Mouse (Mus musculus): ENCODE measurements around the gene Rabgef1.

The Rabgef1 gene

DNA sequence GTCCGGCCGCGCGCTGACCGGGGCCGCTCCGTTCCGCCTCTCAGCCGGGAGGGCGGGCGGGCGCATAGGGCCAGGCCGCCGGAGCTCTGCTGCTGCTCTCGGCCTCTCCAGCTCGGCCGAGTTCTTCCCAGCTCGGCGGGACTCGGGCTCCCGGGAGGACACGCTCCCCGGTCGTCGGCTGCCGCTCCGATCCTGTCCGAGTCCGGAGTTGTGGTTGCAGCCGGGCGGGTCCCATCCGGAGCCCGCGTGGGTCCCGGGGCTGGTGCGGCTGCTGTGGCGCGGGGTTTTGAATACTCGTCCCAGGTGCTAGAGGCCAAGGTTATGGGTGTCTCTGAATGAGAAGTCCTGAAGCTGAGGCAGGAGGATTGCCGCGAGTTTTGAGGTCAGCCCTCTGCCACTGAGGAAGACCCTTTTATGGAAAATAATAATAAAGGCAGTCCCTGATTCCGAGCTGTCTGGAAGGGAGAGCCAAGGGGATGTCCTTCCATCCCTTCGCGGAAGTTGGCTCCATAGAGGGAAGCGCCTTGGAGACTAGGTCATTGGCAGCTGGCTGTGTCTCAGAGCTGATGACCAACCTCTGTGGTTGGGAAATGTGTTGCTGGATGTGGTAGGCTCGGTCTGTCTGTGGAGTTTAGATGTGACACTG, 481 bp downstream of the Rabgef1 start:
- DNase-seq (ENCODE audit: low read depth, low spot score) = peak; percentile 20

DNA sequence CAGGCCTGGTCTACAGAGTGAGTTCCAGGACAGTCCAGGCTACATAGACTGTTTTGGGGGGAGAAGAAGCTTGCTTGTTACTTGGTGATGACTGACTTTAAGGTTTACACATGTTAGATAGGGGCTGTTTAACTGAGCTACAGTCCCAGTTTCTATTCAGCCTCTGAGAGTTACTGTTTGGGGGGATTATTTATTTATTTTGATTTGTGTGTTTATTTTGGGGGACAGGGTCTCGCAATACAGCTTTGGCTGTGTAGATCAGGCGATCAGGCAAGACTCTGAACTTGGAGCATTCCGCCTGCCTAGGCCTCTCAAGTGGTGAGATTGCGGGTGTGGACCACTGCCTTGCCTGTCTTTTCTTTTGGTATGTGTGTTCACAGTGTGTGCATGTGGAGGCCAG, 1.4 kb downstream of the Rabgef1 start:
- DNase-seq (ENCODE audit: low read depth, low spot score) = no peak

GRCm38 (mm10) chr5:130177871-130178270, 6.3 kb downstream of the Rabgef1 start:
- no peak for DNase-seq (ENCODE audit: low read depth, low spot score)

DNA sequence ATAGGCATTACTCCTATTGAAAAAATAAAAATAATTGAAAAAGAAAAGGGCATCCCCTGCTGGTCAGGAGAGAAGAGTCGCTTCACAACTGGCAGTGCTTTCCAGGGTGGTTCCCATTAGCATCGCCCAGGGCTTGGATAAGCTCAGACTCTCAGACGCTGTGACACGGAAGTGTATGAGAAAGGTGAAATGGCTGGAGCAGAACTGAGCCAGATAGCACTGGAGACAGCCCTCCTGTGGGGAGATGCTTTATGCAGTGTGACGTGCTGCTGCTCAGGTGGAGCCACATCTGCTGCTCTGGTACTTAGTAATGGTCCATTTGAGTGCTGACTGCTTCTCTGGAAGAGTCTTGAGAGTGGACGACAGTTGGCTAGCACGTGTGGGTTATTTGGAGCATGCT, 8.8 kb downstream of the Rabgef1 start:
- DNase-seq (ENCODE audit: low read depth, low spot score) = no peak

DNA sequence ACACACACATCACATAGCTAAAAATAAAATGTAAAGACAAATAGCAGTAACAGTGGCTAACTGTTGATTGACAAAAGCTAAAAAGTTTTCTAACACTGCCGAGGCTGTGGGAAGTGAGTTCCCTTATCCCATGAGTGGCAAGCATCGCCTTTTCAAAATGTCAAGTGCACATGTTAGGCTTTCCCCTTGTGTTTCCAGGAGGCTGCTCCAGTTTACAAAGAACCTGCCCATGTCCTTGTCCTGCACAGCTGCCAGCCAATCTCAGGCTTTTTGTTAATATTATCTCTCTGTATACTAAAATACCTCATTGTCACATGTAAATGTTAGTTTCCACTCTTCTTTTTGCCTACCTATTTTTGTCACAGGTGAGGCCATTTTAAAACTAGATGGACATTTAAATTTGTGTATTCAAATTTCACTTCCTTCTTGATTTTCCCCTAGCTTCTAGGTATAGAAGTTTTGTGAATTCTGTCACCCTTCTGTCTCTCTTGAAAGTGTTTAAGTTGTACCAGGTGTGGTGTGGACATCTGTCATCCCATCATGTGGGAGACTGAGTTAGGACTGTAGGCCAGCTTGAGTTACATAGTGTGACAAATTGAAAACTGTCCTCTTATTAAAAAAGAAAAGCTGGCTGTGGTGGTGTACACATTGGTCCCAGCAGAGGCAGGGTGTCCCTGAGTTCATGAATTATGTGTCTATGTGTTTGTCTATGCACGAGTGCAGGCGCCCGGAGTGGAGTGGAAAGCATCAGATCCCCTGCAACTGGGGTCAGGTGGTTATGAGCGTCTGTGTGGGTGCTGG, 10.3 kb downstream of the Rabgef1 start:
- DNase-seq (ENCODE audit: low read depth, low spot score) = no peak

DNA sequence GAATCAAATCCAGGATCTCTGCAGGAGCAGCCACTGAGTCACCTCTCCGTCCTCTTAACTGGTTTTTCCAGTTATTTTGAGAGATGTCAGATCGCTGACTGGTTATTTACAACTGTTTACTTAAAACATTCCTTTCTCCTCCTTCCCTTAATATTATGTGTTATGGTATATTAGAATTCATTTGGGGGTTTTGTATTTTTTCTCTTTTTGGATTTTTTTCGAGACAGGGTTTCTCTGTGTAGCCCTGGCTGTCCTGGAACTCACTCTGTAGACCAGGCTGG, 10.9 kb downstream of the Rabgef1 start:
- DNase-seq (ENCODE audit: low read depth, low spot score) = no peak

DNA sequence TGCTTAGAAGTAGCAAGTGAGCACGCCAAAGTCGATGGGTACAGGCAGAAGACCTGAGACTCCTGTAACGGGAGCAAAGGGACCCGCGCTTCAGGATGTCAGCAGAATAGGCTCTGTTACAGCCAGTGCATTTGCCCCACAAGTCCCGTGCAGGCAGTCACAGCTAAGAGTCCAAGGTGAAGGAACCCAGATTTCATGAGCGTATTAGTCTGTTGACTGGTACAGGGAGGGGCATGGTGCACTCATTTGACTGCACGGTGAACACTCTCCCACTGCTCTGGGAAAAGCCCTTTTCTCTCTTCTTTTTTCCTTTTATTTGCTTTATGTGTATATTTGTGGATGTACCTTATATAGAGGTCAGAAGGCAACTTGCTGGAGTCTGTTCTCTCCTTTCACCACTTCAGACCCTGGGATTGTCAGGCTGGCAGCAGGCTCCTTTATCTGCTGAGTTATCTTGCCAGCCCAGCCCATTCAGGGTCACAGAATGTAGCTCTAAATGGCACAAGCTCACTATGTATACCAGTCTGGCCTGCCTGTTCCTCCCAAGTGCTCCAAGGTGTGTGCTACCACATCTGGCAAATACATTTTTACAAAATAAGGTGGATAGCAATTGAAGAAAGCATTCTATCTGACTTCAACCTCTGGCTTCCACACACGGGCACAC, 12.7 kb downstream of the Rabgef1 start:
- no peak for DNase-seq (ENCODE audit: low read depth, low spot score)

DNA sequence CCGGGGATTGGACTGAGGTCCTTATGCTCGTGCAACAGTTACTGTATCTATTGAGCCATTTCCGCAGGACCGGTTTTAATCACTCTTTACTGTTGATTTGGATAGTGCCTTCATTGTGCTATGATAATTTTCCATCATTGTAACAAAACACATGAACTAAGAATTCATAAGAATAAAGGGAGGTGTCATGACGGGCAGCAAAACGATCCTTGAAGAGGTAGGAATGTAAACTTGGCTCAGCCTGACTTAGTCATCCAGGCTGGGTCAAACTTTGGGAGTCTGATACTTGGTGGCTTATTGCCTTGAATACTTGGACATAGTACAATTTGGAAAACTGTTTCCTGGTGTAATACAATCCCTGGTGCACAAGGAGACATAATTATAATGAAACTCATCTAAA, 13.7 kb downstream of the Rabgef1 start:
- no peak for DNase-seq (ENCODE audit: low read depth, low spot score)

- peak; percentile 76 for DNase-seq (ENCODE audit: low read depth, low spot score)
Measured at GRCm38 (mm10) chr5:130187383-130187782, 15.8 kb downstream of the Rabgef1 start.

DNA sequence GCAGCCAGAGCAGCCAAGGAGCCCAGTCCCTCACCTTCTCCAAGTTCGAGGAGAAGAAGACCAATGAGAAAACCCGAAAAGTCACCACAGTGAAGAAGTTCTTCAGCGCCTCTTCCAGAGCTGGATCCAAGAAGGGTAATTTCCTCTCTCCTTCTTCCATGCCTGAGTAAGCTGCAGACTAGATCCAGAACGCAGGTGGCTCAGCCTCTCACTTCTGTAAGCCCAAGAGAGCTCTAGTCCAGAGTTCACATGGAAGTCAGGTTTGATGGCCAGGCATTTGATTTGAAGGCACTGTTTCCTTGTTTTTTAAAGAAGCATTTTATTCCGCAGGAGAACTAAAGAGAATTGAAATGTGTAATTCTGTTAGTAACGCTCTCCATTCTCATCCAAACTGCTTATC, 19.3 kb downstream of the Rabgef1 start:
- no peak for DNase-seq (ENCODE audit: low read depth, low spot score)

- DNase-seq (ENCODE audit: low read depth, low spot score) = no peak
Measured at GRCm38 (mm10) chr5:130191865-130192264, 20.3 kb downstream of the Rabgef1 start.

DNA sequence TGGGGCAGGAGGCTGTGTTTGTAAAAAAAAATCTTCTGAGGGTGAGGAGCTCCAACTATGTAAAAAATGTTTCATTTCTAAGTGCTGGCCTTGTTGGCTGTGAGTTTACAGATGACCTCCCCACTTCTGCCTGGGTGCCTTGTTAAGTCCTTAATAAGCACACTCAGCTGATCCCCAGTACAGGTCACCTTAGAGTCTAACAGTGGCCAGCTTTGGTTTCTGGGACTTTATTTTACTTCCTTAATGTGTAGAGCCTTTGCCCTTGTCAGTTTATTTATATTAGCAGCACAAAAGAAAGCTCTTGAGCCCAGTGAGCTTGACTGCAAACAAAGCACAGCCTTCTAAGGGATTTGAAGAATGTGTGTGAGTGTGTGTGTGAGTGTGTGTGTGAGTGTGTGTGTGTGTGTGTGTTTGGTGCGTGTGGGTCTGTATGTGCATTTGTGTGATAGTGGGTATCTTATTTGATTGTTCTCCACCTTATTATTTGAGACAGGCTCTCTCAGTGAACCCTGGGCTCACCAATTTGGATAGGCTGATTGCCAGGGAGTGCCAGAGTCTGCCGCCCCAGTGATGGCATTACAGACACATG, 20.9 kb downstream of the Rabgef1 start:
- DNase-seq (ENCODE audit: low read depth, low spot score) = no peak

DNA sequence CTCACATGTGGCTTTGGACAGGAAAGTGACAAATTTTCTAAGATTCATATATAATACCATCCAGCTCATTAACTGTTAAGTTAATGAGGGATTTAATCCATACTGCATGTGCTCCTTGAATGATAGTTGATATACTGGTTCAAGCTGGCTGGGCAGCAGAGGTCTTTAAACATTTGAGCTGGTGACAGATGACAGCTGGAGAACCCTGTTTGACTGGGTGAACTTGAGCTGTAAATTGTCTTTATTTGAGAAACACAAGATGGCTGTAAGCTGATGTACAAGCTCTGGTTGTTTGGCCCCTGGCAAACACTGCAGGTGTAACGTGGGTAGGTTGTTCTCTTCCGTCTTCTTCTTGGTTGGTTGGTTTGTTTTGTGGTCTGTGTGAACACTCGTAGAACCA, 22.2 kb downstream of the Rabgef1 start:
- DNase-seq (ENCODE audit: low read depth, low spot score) = no peak

DNA sequence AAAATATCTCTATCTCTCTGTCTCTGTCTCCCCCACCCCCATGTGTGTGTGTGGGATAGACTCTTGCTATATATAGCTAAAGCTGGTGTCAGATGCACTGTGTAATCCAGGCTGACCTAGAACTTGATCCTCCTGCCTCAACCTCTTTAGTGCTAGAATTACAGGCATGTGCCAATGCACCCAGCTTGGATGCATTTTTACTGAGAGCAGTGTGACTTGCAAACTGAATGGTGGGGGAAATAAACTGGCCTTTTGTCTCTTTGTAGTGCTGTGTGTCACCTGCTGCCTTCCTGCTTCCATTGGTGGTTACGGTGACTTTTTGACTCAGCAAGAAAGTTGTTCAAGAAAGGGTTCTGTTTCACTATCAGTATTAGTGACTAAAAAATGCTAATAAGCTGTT, 24.7 kb downstream of the Rabgef1 start:
- DNase-seq (ENCODE audit: low read depth, low spot score) = no peak

- no peak for DNase-seq (ENCODE audit: low read depth, low spot score)
Measured at GRCm38 (mm10) chr5:130197454-130197853, 25.9 kb downstream of the Rabgef1 start.

DNA sequence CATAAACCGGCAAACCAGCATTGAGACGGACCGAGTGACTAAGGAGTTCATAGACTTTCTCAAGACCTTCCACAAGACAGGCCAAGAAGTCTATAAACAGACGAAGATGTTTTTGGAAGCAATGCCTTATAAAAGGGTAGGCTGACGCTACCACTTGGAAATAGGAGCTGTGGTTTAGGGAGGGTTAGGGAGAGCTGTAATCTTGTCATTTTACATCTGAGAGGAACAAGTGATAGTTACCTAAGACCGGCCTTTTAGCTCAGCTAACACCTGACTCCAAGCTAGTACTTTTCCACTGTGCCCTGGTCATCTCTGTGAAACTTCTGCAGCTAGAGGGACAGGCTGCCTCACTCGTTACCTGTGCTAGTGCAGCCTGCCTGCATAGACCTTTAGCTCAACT, 26.4 kb downstream of the Rabgef1 start:
- no peak for DNase-seq (ENCODE audit: low read depth, low spot score)

GRCm38 (mm10) chr5:130200233-130201029, 28.8 kb downstream of the Rabgef1 start:
- no peak for DNase-seq (ENCODE audit: low read depth, low spot score)

GRCm38 (mm10) chr5:130203948-130204347, 32.4 kb downstream of the Rabgef1 start:
- DNase-seq (ENCODE audit: low read depth, low spot score) = no peak

DNA sequence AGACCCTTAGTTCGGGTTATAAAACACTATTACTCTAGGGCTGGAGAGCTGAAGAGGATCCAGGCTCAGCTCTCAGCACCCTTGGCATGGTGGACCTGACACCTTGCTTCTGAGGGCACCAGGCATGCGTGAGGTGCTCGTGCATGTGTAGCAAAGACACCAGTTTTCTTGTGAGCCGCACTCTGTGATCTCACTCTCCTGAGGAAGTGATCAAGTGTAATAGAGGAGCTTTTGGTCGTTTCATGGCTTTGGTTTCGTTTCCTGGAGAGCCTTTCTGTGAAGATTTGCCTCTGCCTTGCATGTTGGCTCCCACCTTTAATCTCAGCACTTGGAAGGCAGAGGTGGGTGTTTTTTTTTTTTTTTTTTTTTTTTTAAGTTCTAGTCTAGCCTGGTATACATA, 33.0 kb downstream of the Rabgef1 start:
- no peak for DNase-seq (ENCODE audit: low read depth, low spot score)

- DNase-seq (ENCODE audit: low read depth, low spot score) = no peak
Measured at GRCm38 (mm10) chr5:130205441-130206023, 33.9 kb downstream of the Rabgef1 start.

DNA sequence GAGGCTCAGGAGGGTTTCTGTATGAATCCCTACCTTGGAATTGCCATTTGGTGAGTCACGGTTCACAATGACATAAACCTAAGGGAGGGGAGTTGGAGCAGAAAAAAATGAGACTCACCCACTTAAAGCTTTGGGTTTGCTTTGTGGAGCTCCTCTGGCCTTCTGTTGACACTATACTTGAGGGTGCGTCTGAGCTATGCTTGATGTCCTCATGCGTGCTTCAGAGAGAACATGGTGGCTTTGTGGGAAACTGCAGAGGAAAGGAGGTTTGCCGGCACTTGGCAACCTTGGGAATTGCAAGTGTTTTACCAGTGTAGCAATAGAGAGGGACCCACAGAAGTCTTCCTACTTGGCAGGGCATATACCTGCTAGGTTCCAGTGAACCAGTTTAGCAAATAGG, 35.7 kb downstream of the Rabgef1 start:
- DNase-seq (ENCODE audit: low read depth, low spot score) = no peak

DNA sequence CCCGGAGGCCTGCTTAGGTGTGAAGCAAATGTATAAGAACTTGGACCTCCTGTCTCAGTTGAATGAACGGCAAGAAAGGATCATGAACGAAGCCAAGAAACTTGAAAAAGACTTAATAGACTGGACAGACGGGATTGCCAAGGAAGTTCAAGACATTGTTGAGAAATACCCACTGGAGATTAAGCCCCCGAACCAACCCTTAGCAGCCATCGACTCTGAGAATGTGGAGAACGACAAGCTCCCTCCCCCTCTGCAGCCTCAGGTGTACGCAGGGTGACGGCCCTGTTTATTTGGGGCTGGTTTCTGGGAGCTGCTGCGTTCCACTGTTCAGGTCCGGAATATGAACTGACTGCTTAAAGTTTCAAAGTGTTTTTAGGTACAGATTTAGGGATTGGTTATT, 41.4 kb downstream of the Rabgef1 start:
- DNase-seq (ENCODE audit: low read depth, low spot score) = no peak
